Mouse (Mus musculus): ENCODE results near the gene Lrrc4.

DNA sequence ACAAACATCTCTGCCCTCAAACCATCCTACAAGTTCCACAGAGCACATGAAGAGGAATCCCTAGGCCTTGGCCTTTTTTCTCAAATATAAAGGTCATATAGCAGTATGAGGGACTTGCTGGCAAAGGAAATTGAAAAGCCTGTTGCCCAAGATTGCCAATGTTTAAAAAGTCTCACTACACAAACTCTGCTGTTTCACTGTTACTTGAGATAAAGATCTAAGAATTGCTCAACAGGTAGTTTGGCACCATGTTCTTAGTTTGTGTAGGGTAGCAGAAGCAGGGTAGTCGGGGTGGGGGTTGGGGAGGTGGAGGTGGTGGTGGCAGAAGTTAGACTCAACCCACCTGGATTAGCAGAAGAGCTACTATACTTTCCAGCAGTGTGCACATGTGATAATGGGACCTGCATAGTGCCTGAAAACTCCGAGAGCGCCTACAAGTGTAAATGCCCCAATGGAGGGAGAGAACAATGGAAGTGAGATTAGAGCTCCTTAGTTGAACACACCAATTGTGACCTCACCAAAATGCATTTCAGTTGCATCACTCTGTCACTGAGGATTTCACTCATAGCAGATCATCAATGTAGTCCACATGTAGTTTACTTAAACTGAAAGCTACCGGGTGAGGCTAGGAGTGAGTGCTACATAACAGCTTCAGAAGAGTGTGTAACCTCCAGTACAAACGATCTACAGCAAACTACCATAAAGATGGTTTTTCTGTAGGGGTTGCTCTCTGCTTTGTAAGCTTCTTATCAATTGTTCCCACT is 97.5 kb downstream of the Lrrc4 start:
- TF ChIP-seq CTCF (IDR thresholded peaks at IDR 0.05; ENCODE audit: control insufficient read depth, insufficient read depth, low read length) (no peak), POLR2A (IDR thresholded peaks at IDR 0.05; ENCODE audit: borderline replicate concordance, control insufficient read depth, low read depth, low read length) (no peak)
